Mouse (Mus musculus): ENCODE measurements around the gene Uhrf1bp1.
"Not testable (repeated sequence)": the region's sequence is repeated elsewhere in the genome, so short reads cannot be mapped to it uniquely, and the experiment has no call there.

Uhrf1bp1 gene

GRCm38 (mm10) chr17:27830411-27830810, 25.8 kb upstream of the Uhrf1bp1 start:
- in situ Hi-C loops (cut with MboI; ENCODE audit: low pct_unique_long_range_greater_than_20kb in 1 of 2, low sequenced_read_pairs in 2 of 2, unreplicated experiment in 1 of 2) = no loop called here

- in situ Hi-C loops (cut with MboI; ENCODE audit: low pct_unique_long_range_greater_than_20kb in 1 of 2, low sequenced_read_pairs in 2 of 2, unreplicated experiment in 1 of 2) = not testable (repeated sequence)
These were observed 18.4 kb upstream of the Uhrf1bp1 start, which contains the start of gene Snrpc for GRCm38 (mm10) chr17:27837850-27838249. Gene Snrpc, plus strand, starts transcription at chr17:27838150.

DNA sequence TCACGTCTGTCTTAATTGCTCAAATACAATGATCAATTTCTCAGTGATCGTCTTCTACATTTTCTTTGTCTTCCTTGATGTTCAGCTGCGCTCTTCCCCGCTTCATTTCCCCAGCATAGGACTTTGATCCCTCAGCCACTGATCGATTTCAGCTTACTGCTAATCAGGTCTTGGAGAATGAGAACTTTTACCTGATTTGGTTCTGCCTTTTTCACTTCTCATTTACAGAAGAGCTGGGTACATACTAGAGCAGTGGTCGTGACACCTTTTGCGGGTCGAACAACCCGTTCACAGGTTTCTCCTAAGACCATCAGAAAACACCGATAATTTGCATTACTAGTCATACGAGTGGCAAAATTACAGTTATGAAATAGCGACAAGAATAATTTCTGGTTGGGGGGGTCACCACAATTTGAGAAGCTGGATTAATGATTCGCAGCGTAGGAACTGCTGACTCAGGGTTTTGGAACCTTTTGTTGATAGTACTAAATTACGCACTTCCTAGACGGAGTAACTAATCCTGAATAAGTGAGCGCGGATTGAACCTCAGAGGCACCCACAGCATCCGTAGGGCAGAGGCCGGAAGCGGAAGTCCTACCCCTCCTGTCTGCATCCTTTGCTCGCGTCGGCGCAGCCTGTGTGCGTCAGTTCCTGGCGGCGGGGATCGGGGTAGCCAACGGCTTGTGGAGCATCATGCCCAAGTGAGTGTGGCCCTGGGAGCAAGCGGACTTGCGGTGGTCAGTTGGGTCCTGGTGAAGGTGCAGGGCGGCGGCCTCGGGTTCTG, 16.6 kb upstream of the Uhrf1bp1 start:
- in situ Hi-C loops (cut with MboI; ENCODE audit: low pct_unique_long_range_greater_than_20kb in 1 of 2, low sequenced_read_pairs in 2 of 2, unreplicated experiment in 1 of 2) = no loop called here

- in situ Hi-C loops (cut with MboI; ENCODE audit: low pct_unique_long_range_greater_than_20kb in 1 of 2, low sequenced_read_pairs in 2 of 2, unreplicated experiment in 1 of 2) = no loop called here
These were observed 7.9 kb upstream of the Uhrf1bp1 start for GRCm38 (mm10) chr17:27848351-27848750.

DNA sequence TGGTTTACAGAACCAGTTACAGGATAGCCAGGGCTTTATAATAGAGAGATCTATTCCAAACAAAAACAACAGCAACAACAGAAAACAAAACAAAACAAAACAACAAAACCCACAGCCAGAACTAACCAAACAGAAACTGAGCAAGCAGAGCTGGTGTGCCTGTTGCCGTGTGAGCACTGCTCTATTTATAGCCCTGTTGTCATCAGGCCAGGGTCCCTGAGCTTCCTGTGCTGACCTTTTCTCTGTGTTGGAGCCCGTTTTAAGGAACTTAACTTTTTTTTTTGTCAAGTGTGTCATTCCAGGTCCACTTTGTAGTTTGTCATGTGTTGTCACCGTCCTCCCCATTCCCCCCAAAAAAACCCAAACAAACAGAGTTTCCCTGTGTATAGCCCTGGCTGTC, 5.2 kb upstream of the Uhrf1bp1 start:
- in situ Hi-C loops (cut with MboI; ENCODE audit: low pct_unique_long_range_greater_than_20kb in 1 of 2, low sequenced_read_pairs in 2 of 2, unreplicated experiment in 1 of 2) = no loop called here

GRCm38 (mm10) chr17:27856798-27857648, 782 bp downstream of the Uhrf1bp1 start:
- in situ Hi-C loops (cut with MboI; ENCODE audit: low pct_unique_long_range_greater_than_20kb in 1 of 2, low sequenced_read_pairs in 2 of 2, unreplicated experiment in 1 of 2) = no loop called here

DNA sequence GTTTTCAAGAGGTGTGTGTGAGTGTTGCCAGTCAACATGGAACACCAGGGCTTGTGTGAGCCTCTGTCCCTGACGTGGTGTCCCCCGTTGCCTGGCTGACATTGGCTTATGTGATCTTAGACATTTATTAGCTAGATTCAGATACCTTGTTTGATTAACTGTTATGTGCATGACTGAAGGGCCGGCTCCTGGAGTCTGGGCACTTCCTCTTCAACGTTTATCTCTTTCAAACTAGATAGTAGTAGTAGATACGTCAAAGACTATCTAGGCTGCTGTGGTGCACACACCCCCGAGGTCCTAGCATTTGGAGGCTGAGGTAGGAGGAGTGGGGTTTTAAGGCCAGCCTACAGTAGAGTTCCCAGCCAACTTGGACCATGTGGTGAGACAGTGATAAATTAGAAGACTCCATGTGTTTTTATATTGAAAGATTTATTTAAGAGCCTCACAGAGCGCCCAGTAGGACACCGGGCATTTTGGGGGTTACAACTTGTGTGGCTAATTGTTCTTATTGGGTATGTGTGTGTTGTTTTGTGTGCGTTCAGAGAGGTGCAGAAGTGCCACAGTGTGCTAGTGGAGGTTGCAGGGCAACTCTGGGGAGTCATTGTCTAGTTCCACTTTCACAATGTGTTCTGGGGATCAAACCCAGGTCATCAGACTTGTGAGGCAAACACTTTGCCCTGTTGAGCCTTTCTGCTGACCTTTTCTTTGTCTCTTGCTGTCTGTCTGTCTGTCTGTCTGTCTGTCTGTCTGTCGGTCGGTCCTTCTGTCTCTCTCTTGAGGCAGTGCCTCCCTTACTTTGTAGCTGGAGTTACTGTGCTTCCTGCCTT, 1.6 kb downstream of the Uhrf1bp1 start:
- in situ Hi-C loops (cut with MboI; ENCODE audit: low pct_unique_long_range_greater_than_20kb in 1 of 2, low sequenced_read_pairs in 2 of 2, unreplicated experiment in 1 of 2) = no loop called here

DNA sequence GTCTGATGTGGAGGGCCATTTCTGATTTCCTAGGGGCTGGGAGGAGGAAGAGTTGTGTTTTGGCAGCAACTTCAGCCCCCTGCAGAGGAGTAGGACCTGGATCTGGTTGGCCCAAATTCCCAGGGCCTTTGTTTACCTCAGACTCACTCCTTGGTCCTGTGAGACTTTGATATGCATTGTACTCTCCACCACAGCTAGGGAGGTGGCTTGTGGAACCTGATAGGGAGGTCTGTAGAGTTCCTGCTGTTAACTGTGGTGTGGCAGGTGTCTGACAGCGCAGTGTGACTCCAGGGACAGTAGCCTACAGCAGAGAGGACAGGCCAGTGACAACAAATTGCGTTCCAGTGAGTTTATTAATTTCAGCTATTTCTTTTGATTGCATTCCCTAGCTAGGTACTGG, 2.9 kb downstream of the Uhrf1bp1 start:
- in situ Hi-C loops (cut with MboI; ENCODE audit: low pct_unique_long_range_greater_than_20kb in 1 of 2, low sequenced_read_pairs in 2 of 2, unreplicated experiment in 1 of 2) = no loop called here

DNA sequence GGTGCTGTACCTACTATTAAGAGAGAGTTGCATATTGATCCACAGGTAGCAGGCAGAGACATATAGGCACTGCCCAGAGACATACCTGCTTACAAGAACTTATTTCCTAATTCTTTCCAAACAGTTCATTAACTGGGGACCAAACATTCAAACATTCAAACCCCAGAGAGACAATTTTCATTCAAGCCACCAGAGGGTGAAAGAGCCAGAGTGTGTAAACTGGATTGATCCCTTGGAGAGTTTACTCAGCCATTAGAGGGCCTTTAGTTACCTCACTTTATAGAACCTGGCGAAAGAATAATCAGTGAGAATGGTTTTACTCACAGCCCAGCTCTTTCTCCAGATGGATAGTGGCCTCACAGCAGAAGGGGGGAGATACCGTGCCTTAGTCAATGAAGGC, 9.2 kb downstream of the Uhrf1bp1 start:
- in situ Hi-C loops (cut with MboI; ENCODE audit: low pct_unique_long_range_greater_than_20kb in 1 of 2, low sequenced_read_pairs in 2 of 2, unreplicated experiment in 1 of 2) = no loop called here

- in situ Hi-C loops (cut with MboI; ENCODE audit: low pct_unique_long_range_greater_than_20kb in 1 of 2, low sequenced_read_pairs in 2 of 2, unreplicated experiment in 1 of 2) = no loop called here
These were observed 10.5 kb downstream of the Uhrf1bp1 start for GRCm38 (mm10) chr17:27866737-27867136.

DNA sequence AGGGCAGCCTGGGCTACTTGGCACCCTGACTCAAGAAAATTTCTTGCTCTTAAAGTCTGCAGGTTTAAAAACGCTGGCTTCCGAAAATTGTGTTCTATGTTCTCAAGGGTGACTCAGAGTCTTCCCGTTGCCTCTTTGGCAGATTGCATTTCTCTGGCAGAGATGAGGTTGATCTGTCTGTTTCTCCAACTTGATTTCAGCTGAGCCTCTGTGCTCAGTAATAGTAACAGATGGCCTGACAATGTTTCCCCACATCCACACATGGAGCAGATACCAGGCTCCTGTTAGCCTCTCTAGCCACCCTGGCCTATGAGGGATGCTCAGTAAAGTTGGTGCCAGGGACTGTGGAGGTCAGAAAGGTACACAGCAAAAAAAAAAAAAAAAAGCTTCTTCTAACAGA, 15.6 kb downstream of the Uhrf1bp1 start:
- in situ Hi-C loops (cut with MboI; ENCODE audit: low pct_unique_long_range_greater_than_20kb in 1 of 2, low sequenced_read_pairs in 2 of 2, unreplicated experiment in 1 of 2) = no loop called here

GRCm38 (mm10) chr17:27873583-27873982, 17.3 kb downstream of the Uhrf1bp1 start:
- in situ Hi-C loops (cut with MboI; ENCODE audit: low pct_unique_long_range_greater_than_20kb in 1 of 2, low sequenced_read_pairs in 2 of 2, unreplicated experiment in 1 of 2) = no loop called here

GRCm38 (mm10) chr17:27874510-27874909, 18.3 kb downstream of the Uhrf1bp1 start:
- in situ Hi-C loops (cut with MboI; ENCODE audit: low pct_unique_long_range_greater_than_20kb in 1 of 2, low sequenced_read_pairs in 2 of 2, unreplicated experiment in 1 of 2) = no loop called here

DNA sequence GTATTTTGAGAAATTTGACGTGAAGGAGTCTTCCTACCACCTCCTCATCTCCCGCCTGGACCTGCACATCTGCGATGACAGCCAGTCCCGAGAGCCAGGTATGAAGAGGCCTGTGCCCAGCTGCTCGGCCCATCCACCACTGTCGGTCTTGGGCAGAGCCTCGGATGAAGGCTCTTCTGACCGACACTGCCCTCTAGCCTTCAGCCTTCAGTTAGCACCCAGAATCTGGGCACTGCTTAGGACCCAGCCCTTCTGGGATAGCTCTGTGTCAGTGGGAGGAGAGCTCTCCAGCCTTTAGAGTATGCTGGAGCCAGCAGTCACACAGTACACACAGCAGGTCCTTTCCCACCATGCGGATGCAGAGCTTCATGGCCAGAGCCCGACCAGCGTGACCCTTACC, 25.3 kb downstream of the Uhrf1bp1 start:
- in situ Hi-C loops (cut with MboI; ENCODE audit: low pct_unique_long_range_greater_than_20kb in 1 of 2, low sequenced_read_pairs in 2 of 2, unreplicated experiment in 1 of 2) = no loop called here

DNA sequence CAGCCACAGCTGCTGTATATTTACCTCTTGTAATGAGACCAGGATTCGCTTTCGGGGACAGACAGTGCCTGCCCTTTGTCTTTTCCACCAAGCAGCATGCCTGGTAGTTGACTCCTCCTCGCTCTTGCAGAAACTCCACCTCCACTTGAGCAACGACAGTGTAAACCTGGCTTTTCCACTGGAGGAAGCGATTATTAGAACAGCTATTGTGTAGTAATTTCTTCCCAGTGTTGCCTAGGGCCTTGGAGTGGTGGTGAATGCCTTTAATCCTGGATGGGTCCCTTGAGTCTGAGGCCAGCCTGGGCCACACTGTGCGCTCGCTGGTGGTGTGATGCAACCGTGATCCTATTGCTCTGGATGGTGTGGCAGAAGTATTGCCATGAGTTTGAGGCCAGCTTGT, 26.9 kb downstream of the Uhrf1bp1 start:
- in situ Hi-C loops (cut with MboI; ENCODE audit: low pct_unique_long_range_greater_than_20kb in 1 of 2, low sequenced_read_pairs in 2 of 2, unreplicated experiment in 1 of 2) = no loop called here

DNA sequence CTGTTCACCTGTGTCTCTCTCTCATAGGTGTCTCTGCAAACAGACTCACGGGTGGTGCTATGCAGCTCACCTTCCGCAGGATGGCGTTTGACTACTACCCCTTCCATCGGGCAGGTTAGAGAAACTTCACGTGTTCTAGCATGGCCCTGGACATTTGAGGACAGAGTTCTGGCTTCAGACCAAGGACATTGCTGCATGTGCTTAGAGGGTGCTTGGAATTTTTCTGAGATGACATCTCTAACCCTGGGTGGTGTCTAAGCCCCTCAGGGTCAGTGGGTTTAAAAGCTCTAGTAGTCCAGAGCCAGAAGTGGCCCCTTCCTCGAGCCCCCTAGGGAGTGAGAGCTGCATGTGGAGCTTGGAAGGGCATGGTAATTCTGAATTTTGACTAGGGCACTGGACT, 27.8 kb downstream of the Uhrf1bp1 start:
- in situ Hi-C loops (cut with MboI; ENCODE audit: low pct_unique_long_range_greater_than_20kb in 1 of 2, low sequenced_read_pairs in 2 of 2, unreplicated experiment in 1 of 2) = no loop called here

DNA sequence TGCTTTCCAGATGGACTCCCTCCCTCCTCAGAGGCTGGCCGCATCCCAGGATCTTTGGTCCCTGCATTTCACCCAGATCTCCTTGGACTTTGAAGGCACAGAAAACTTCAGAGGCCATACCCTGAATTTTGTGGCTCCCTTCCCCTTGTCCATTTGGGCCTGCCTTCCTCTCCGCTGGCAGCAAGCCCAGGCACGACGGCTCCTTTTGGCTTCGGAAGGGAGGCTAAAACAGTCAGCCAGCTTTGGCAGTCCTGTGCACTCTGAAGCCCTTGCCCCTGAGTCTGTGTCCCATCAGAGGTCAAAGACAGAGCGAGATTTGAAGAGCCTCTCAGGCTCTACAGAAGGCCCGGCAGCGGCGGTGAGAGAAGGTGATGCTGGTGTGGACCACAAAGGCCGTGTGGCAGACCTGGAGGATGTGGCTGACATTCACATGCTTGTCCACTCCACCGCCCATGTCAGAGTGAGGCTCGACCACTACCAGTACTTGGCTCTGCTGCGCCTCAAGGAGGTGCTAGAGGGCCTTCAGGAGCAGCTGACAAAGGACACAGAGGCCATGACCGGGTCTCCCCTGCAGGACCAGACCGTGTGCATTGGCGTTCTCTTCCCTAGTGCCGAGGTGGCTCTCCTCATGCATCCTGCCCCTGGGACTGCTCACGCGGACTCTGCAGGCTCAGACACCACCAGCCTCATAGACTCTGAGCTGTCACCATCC, 30.4 kb downstream of the Uhrf1bp1 start:
- in situ Hi-C loops (cut with MboI; ENCODE audit: low pct_unique_long_range_greater_than_20kb in 1 of 2, low sequenced_read_pairs in 2 of 2, unreplicated experiment in 1 of 2) = no loop called here

GRCm38 (mm10) chr17:27907512-27908205, 51.4 kb downstream of the Uhrf1bp1 start:
- in situ Hi-C loops (cut with MboI; ENCODE audit: low pct_unique_long_range_greater_than_20kb in 1 of 2, low sequenced_read_pairs in 2 of 2, unreplicated experiment in 1 of 2) = loop anchor here (5.0 to 10.0 kb wide), 2 partner anchors 80 to 167 kb away; no protein-coding TSS in a partner anchor
